Mouse (Mus musculus): ENCODE data around the gene Mixl1.
A peak's percentile ranks its signal among the peaks of the same experiment; 100 is the strongest.

The Mixl1 gene

DNA sequence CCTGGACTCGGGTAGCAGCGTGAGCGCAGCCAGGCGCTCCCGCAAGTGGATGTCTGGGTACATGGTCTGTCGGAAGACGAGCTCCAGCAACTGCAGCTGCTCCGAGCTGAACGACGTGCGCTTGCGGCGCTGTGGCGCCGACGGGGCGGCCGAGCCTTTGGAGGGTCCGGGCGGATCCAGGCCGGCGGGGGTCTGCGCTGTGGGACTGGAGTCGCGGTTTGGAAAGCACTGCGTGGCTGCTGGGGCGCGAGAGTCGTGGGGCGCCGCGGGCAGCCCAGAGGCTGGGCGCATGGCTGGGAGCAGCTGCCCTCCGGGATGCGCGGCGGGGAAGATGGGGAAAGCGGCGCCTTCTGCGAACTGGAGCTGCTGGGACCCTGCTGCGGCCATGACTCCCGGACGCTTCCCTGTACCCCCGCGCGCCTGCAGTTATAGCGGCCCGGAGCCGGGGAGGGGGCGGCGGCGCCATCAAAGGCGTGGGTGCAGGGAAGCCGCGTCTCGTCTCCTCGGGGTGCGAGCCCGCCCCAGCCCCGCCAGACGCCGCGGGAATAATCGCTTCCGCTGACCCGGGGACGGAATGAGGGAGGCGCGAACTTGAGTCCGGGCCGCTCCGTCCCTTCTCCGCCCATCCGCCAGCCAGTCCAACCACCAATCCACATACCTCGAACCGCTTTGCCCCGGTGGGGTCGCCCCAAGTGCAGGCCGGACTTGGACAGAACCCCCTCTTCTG is at the start of gene Mixl1:
Gene Mixl1, minus strand, starts transcription at position 409 of the 727 bp plus-strand sequence.
- no peak for DNase-seq (ENCODE audit: low spot score in 2 of 2)

DNA sequence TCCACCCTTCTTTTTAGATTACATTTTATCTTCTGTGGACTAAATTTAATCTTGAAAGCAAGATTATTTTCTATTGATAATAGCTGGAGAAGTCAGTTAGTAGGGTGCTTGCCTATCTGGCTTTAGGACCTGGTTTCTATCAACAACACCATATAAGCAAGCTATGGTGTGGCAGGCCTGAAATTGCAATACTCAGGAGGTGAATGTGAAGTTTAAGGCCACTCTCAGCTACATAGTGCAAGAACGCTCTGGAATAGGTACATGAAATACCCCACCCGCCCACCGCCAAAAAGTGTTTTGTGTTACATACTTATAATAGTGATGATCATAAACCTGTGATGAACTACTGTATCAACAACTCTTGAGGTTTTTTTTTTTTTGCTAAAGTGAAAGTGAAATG is 32.4 kb upstream of the Mixl1 start:
- DNase-seq (ENCODE audit: low spot score in 2 of 2) = no peak

DNA sequence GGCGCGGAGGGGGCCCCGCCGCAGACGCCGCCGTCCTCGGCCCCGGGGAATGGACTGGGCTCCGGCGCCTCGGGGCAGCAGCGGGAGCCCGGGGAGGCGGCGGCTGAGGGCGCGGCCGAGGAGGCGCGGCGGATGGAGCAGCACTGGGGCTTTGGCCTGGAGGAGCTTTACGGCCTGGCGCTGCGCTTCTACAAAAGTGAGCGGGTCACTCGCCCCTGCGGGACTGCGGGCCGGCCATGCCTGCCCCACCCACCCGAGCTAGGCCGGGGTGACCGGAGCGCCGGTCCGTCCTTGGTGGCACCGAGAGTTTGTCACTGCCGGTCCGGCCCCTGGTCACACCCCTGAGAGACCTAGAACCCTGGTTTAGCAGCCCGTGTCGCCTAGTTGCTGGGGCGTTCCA is 29.3 kb upstream of the Mixl1 start:
- no peak for DNase-seq (ENCODE audit: low spot score in 2 of 2)

DNA sequence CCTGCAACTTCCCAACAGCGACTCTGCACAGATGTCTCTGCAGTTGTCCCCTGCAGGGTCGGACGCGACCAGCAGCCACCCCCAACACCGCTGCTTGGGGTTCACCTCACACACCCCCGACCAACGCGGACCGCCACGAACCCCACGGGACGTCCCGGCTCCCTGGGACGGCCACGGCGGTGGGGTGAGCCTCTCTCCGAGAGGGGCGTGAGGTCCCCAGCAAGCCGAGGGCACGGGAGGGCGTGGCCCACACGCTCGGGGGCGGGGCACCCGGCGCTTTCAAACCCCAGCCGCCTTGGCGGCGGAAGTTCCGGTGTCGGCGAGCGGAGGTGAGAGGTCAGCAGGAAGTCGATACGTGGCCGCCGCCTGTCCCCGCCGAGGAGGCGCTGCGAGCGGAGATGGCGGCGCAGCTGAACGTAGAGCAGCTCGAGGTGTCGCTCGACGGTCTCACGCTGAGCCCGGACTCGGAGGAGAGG is 28.9 kb upstream of the Mixl1 start, which contains the start of gene Acbd3:
Gene Acbd3, plus strand, starts transcription at position 340 of the 476 bp plus-strand sequence.
- peak; percentile 86 to 90 for DNase-seq (ENCODE audit: low spot score in 2 of 2)

DNA sequence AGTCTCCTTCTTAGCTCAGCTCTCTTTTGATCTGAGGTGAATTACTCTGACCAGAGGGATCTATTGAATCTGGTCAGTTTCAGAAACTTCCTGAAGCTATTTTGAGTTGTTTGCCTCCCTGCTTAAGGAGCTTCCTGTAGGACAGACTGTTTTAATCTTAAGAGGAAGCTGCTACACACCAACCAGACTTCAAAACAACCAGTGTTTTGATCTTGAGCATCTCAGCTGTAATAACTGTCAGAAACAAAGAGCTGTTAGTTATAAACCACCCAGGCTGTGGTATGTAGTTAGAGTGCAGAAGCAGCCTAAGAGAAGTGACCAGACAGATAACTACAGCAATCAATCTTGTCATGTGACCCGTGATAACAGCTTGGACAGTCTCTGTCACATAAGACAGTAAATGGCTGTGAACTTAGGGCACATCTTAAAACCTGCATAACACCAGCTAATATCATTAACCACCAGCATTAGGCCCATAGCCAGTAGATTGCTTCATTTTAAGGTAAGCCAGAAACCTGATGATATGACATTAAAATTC is 26.9 kb upstream of the Mixl1 start:
- no peak for DNase-seq (ENCODE audit: low spot score in 2 of 2)

DNA sequence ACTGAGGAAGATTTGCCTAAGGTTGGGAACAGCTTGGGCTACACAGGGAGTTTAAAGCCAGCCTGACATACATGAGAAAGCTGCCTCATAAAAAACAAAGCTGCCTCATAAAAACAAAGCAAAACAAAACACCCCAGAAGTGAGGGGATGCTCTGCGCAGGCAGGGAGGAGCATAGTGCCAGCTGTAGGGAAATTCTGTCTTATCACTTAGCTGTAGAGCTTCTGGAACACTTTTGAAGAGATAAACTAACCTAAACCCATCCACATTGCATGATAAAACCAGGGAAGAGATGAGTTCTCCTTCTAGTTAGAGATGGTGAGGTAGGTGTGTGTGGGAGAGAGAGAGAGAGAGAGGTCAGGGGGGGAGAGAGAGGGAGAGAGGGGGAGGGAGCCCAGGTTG is 25.8 kb upstream of the Mixl1 start:
- no peak for DNase-seq (ENCODE audit: low spot score in 2 of 2)

DNA sequence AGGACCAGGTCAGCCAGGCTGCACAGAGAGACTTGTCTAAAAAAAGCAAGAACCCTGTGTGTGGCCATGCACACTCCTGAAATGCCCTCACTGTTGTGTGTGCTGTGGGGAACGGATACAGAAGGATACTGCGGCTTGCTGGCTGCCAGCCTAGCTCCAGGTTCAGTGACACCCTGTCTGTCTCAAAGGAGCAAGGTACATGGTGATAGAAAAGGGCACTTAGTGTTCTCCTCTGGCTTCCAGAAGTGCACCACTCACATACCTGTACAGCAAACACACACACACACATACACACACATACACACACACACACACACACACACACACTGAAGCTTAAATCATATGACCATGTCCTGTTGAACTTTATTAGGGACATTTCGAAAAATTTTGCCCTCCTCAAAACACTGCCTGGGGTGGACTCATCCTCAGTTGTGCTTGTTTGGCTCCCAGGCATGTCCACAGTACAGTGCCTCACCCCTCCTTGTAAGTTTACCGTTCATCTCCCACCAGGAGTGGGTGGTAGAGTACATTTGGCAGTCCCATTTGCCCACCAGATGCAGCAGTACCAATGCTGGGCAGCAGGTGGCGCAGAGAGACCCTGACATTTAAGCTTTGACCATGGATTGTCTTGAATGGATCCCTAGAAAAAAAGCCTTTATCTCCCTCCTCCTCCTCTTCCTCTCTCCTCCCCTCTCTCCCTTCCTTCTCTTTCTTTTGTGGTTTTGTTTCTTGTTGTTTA is 23.3 kb upstream of the Mixl1 start:
- DNase-seq (ENCODE audit: low spot score in 2 of 2) = peak; percentile 67 to 83

DNA sequence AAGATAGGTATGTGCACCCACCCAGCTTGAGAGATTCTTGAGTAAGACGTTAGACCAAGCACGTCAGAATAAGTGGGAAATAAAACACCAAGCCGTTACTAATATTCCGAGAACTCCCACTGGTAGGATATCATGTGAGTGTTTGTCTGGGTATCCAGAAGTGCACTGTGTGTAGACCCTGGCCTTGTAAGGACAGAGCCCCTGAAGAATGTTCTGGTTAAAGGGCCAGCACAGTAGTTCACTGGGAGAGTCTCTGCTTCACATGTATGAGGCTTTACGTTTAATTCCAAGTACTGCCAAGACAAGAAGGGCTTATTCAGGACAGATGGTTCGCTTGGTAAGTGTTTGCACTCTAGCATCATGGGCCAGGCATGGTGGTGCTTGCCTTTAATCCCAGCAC is 22.6 kb upstream of the Mixl1 start:
- no peak for DNase-seq (ENCODE audit: low spot score in 2 of 2)

DNA sequence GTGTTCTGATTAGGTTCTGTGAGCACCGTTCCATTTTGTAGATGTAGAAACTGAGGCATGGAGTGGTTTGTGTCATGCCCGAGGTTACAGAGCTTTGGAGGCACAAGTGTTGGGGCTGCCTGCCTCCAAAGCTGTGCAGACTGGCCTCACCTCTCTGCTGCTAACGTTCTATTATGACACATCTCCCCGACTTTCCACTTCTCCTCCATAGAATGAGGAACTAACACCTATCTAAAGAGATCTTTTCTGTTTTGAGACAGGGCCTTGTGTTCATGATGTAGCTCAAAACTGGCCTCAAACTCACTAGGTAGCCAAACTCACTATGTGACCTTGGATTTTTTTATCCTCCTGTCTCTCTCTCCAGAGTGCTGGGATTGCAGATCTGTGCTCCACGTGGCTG is 21.9 kb upstream of the Mixl1 start:
- DNase-seq (ENCODE audit: low spot score in 2 of 2) = no peak

DNA sequence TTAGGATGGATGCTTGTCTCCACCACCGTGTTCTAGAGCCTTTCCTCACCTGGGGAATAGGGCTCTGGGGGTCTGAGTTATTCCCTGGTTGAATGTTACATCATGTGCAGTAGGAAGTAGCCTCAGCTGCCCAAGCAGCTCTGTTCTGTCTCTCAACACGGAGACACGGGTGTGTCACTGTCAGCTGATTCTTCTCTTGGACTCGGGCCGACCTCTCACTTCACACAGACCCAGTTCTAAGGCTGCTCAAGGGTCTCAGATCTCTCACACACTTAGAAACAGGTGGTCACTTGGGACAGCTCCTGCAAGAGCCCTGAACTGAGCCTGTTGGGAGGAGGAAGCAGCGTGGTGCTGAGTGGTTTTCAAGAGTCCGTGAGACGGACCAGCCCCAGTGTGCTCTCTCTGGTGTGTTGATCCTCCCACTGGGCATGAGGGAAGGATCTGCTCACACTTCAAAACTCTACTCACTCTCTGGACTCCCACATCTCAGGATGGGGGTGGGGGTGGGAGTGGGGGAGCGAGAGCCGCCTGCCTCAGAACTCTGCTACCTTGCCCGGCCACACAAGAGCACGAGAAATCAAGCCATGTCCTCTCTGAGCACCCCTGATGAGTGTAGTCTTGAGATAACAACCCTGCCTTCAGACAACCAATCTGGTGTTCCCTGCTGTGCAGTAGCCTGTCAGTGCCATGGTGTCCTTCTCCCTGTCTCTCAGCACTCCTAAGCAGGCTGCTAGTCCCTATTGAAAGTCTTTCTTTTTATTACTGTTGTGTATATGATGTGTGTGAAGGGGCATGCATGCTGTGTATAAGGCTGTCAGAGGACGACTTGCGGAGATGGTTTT is 12.3 kb upstream of the Mixl1 start:
- DNase-seq (ENCODE audit: low spot score in 2 of 2) = no peak

DNA sequence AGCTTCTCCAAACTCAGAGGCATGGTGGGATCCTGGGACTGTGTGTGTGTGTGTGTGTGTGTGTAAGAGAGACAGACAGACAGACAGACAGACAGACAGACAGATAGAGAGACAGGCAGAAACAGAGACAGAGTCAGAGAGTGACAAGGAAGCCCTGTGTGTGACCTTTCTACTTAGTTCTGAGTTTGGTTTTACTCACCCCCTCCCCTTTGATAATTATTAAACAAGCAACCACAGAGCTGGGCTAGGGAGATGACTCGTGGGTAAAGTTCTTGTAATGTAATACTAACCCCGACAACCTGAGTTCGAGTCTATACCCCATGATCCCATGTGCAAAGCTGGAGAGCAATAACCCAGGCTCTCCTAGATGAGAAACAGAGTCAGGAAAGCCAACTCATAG is 11.0 kb upstream of the Mixl1 start:
- no peak for DNase-seq (ENCODE audit: low spot score in 2 of 2)

DNA sequence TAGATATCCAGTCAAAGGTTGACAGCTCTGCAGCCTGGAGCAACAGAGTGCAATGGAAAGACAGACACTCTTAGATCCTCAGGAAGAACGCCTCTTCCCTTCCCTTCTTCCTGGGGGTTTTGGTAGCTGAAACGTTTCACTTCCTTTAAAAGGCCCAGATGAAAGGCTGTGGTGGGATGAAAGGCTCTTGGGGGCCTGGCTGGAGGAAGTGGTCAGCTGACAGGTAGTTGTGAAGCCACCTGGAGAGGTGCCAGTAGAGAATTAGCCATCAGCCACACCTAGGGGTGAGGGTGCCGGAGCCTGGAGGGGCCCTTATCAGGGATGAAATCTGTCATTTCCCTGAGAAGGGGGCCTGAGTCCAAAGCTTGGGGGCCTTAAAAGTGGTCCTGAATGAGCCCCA is 10.5 kb upstream of the Mixl1 start:
- DNase-seq (ENCODE audit: low spot score in 2 of 2) = no peak

DNA sequence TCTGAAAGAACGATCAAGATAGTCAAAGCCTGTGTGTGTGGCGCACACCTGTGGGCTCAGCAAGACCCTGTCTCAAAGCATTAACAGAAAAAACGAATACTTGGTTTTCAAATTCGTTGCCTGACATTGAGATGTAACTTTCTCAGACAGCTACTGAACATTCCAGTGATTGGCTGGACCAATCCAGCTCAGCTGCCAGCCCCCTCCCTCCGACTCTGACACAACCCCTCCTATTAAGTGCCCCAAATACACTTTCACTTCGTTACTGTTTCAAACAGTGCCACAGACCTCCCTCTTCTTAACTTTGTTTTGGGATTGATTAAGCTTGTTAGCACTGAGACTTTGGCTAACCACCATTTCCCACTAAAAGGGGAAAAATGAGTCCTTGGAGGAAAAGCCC is 6.6 kb upstream of the Mixl1 start:
- DNase-seq (ENCODE audit: low spot score in 2 of 2) = no peak

DNA sequence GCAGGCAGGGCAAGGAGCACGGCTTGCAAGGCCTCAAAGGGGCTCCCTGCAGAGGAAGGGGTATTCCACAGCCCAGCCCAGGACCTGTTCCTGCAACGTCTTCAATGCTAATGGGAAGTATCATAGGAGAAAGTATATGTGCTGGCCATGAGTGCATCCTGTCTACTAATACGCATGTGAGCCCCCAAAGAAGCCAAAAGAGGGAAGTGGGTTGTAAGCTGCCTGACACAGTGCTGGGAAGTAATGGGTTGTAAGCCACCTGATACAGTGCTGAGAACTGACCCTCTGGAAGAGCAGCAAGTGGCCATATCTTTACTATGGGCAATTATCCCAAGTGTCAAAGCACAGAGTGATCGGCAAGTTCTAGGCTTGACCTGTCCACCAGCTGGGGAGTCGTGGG is 1.2 kb upstream of the Mixl1 start:
- no peak for DNase-seq (ENCODE audit: low spot score in 2 of 2)

DNA sequence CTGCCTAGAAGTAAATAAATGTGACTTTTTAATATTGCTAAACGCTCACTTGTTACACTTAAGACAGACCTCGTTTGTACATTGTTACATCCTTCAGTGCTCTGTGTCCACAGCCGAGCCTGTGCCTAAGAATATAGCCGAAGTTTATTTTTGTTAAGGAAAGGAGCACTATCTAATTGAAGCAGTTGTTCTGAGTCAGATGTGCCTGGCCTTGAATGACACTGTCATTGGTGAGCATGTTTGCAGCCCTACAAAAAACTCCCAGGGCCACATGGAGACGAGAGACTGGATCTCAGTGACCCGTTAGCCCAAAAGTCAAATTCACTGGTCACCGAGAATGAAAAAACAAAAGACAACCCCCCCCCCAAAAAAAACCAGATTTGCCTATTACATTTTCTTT is 5.5 kb downstream of the Mixl1 start:
- no peak for DNase-seq (ENCODE audit: low spot score in 2 of 2)

All from spleen, postnatal 14 days (tissue).